Mouse (Mus musculus) MEL (cell line): ENCODE data around the gene Sobp. TPM values are rescaled to one million over a fixed set of nuclear protein-coding genes. Genes with fewer than 3 reads are reported as not detected.

Experiments used
- DNase-seq: peaks from one replicate; pipeline ENCODE4 v3.0.0; 2011; ENCODE audit warnings: low read depth, low spot score
- H3K27ac ChIP-seq: 2 replicates; pipeline ENCODE4 v1.5.1; 2012; ENCODE audit warnings: low read depth, mild to moderate bottlenecking, control low read depth, low read length, moderate library complexity; ENCODE audit not compliant: control insufficient read depth
- H3K27me3 ChIP-seq, 2 experiments: fragments of 150-350 bp in 1 of 2; sonication (generic) in 1 of 2; 2 replicates each; pipeline ENCODE4 v1.6.1; 2012; ENCODE audit warnings: low read length in 2 of 2, mild to moderate bottlenecking in 2 of 2, improper control_type of control experiment in 1 of 2, moderate library complexity in 1 of 2; ENCODE audit not compliant: insufficient read depth in 2 of 2, control insufficient read depth in 1 of 2
- H3K36me3 ChIP-seq, 2 experiments: 2 replicates each; pipeline ENCODE4 v1.6.1; 2012 to 2014; ENCODE audit warnings: low read length in 2 of 2, improper control_type of control experiment in 1 of 2, inconsistent platforms in 1 of 2, mild to moderate bottlenecking in 1 of 2; ENCODE audit not compliant: insufficient read depth in 2 of 2, control insufficient read depth in 1 of 2
- H3K4me1 ChIP-seq, 2 experiments: fragments of 150-350 bp in 1 of 2; sonication (generic) in 1 of 2; 2 replicates each; pipeline ENCODE4 v1.6.1; 2012; ENCODE audit warnings: low read length in 2 of 2, improper control_type of control experiment in 1 of 2, mild to moderate bottlenecking in 1 of 2; ENCODE audit not compliant: insufficient read depth in 2 of 2, control insufficient read depth in 1 of 2
- H3K4me3 ChIP-seq, 2 experiments: fragments of 150-350 bp in 1 of 2; sonication (generic) in 1 of 2; 2 replicates each; pipeline ENCODE4 v1.5.1; 2012; ENCODE audit warnings: low read depth in 2 of 2, low read length in 2 of 2, mild to moderate bottlenecking in 2 of 2, moderate library complexity in 2 of 2, control low read depth in 1 of 2, improper control_type of control experiment in 1 of 2; ENCODE audit not compliant: control insufficient read depth in 1 of 2, insufficient read depth in 1 of 2
- H3K79me2 ChIP-seq: 2 replicates; pipeline ENCODE4 v1.6.1; 2012; ENCODE audit warnings: mild to moderate bottlenecking, low read length, moderate library complexity; ENCODE audit not compliant: control insufficient read depth, poor library complexity, insufficient read depth
- H3K9ac ChIP-seq: 2 replicates; pipeline ENCODE4 v1.6.1; 2012; ENCODE audit warnings: low read depth, mild to moderate bottlenecking, control low read depth, low read length, moderate library complexity; ENCODE audit not compliant: control insufficient read depth, poor library complexity, severe bottlenecking
- H3K9me3 ChIP-seq: fragments of 150-350 bp; sonication (generic); replicated peaks from 2 replicates; pipeline ENCODE4 v1.6.1; 2012; ENCODE audit warnings: mild to moderate bottlenecking, low read length, improper control_type of control experiment, moderate library complexity; ENCODE audit not compliant: insufficient read depth
- BHLHE40 ChIP-seq: IDR thresholded peaks from 2 replicates; pipeline ENCODE4 v1.6.1; 2012; ENCODE audit warnings: low read depth, mild to moderate bottlenecking, inconsistent platforms, low read length, improper control_type of control experiment, borderline replicate concordance
- CHD1 ChIP-seq: IDR thresholded peaks from 2 replicates; pipeline ENCODE4 v1.6.1; 2012; ENCODE audit warnings: low read depth, mild to moderate bottlenecking, inconsistent platforms, low read length, improper control_type of control experiment
- CTCF ChIP-seq, 3 experiments: IDR thresholded peaks in 2 of 3; conservative IDR thresholded peaks in 1 of 3; 2 replicates each; pipeline ENCODE4 v1.5.1; 2011 to 2012; ENCODE audit warnings: low read length in 3 of 3, low read depth in 2 of 3, mild to moderate bottlenecking in 2 of 3, improper control_type of control experiment in 1 of 3, inconsistent platforms in 1 of 3, mixed read lengths in 1 of 3, moderate library complexity in 1 of 3; ENCODE audit not compliant: control insufficient read depth in 1 of 3, insufficient read depth in 1 of 3, poor library complexity in 1 of 3, severe bottlenecking in 1 of 3
- ELF1 ChIP-seq: IDR thresholded peaks from 2 replicates; pipeline ENCODE4 v1.6.1; 2014; ENCODE audit warnings: low read depth, mild to moderate bottlenecking, inconsistent platforms, low read length, improper control_type of control experiment, moderate library complexity
- ETS1 ChIP-seq: IDR thresholded peaks from 2 replicates; pipeline ENCODE4 v1.6.1; 2012; ENCODE audit warnings: low read depth, mild to moderate bottlenecking, inconsistent platforms, low read length, improper control_type of control experiment, moderate library complexity
- GATA1 ChIP-seq: IDR thresholded peaks from 2 replicates; pipeline ENCODE4 v1.6.1; 2011; ENCODE audit warnings: low read depth, low read length, improper control_type of control experiment
- HCFC1 ChIP-seq: IDR thresholded peaks from 2 replicates; pipeline ENCODE4 v1.6.1; 2012; ENCODE audit warnings: low read depth, mild to moderate bottlenecking, inconsistent platforms, low read length, improper control_type of control experiment, moderate library complexity
- KAT2A ChIP-seq: conservative IDR thresholded peaks from 2 replicates; pipeline ENCODE4 v1.6.1; 2012; ENCODE audit warnings: low read depth, low read length, improper control_type of control experiment, inconsistent platforms
- MAFK ChIP-seq: IDR thresholded peaks from 2 replicates; pipeline ENCODE4 v1.6.1; 2011; ENCODE audit warnings: low read depth, mild to moderate bottlenecking, low read length, improper control_type of control experiment, borderline replicate concordance
- MAX ChIP-seq: IDR thresholded peaks from 2 replicates; pipeline ENCODE4 v1.6.1; 2011; ENCODE audit warnings: low read length, improper control_type of control experiment
- MEF2A ChIP-seq: IDR thresholded peaks from 2 replicates; pipeline ENCODE4 v1.6.1; 2014; ENCODE audit warnings: low read depth, mild to moderate bottlenecking, inconsistent platforms, low read length, improper control_type of control experiment; ENCODE audit not compliant: poor library complexity, insufficient replicate concordance, severe bottlenecking; ENCODE audit errors: extremely low read depth
- MYC ChIP-seq: IDR thresholded peaks from 2 replicates; pipeline ENCODE4 v1.6.1; 2011; ENCODE audit warnings: low read depth, mild to moderate bottlenecking, low read length, improper control_type of control experiment, moderate library complexity
- NELFE ChIP-seq: IDR thresholded peaks from 2 replicates; pipeline ENCODE4 v1.6.1; 2011; ENCODE audit warnings: low read depth, low read length, improper control_type of control experiment
- POLR2AphosphoS5 ChIP-seq: IDR thresholded peaks from 2 replicates; pipeline ENCODE4 v1.6.1; 2012; ENCODE audit warnings: low read depth, borderline replicate concordance, mild to moderate bottlenecking, inconsistent platforms, low read length, moderate library complexity, mixed read lengths
- RCOR1 ChIP-seq: IDR thresholded peaks from 2 replicates; pipeline ENCODE4 v1.6.1; 2012; ENCODE audit warnings: low read depth, mild to moderate bottlenecking, inconsistent platforms, low read length, improper control_type of control experiment
- SIN3A ChIP-seq: IDR thresholded peaks from 2 replicates; pipeline ENCODE4 v1.6.1; 2012; ENCODE audit warnings: low read length, improper control_type of control experiment, inconsistent platforms
- SMC3 ChIP-seq: IDR thresholded peaks from 2 replicates; pipeline ENCODE4 v1.6.1; 2011; ENCODE audit warnings: low read depth, low read length, improper control_type of control experiment
- TAL1 ChIP-seq: IDR thresholded peaks from 2 replicates; pipeline ENCODE4 v1.6.1; 2012; ENCODE audit warnings: mild to moderate bottlenecking, inconsistent platforms, low read length, moderate library complexity, mixed read lengths
- TBP ChIP-seq: IDR thresholded peaks from 2 replicates; pipeline ENCODE4 v1.8.0; 2011; ENCODE audit warnings: low read depth, low read length, improper control_type of control experiment
- UBTF ChIP-seq: IDR thresholded peaks from 2 replicates; pipeline ENCODE4 v1.6.1; 2012; ENCODE audit warnings: low read depth, mild to moderate bottlenecking, inconsistent platforms, low read length, improper control_type of control experiment, moderate library complexity, borderline replicate concordance; ENCODE audit not compliant: insufficient read depth
- USF1 ChIP-seq: IDR thresholded peaks from 2 replicates; pipeline ENCODE4 v1.6.1; 2014; ENCODE audit warnings: low read depth, mild to moderate bottlenecking, inconsistent platforms, low read length, improper control_type of control experiment, moderate library complexity
- USF2 ChIP-seq, 2 experiments: IDR thresholded peaks; 2 replicates each; pipeline ENCODE4 v1.6.1; 2011 to 2012; ENCODE audit warnings: improper control_type of control experiment in 2 of 2, low read length in 2 of 2, borderline replicate concordance in 1 of 2, inconsistent platforms in 1 of 2, low read depth in 1 of 2, mild to moderate bottlenecking in 1 of 2; ENCODE audit not compliant: insufficient read depth in 1 of 2
- ZC3H11A ChIP-seq: IDR thresholded peaks from 2 replicates; pipeline ENCODE4 v1.6.1; 2012; ENCODE audit warnings: low read depth, mild to moderate bottlenecking, inconsistent platforms, low read length, improper control_type of control experiment
- ZKSCAN1 ChIP-seq: IDR thresholded peaks from 2 replicates; pipeline ENCODE4 v1.6.1; 2012; ENCODE audit warnings: low read depth, mild to moderate bottlenecking, inconsistent platforms, low read length, improper control_type of control experiment, moderate library complexity
- ZMIZ1 ChIP-seq: IDR thresholded peaks from 2 replicates; pipeline ENCODE4 v1.6.1; 2012; ENCODE audit warnings: low read depth, mild to moderate bottlenecking, inconsistent platforms, low read length, improper control_type of control experiment, moderate library complexity
- ZNF384 ChIP-seq: IDR thresholded peaks from 2 replicates; pipeline ENCODE4 v1.6.1; 2012; ENCODE audit warnings: low read depth, mild to moderate bottlenecking, inconsistent platforms, low read length, improper control_type of control experiment
- polyA plus RNA-seq, 2 experiments: library from polyadenylated mRNA; stranded (reverse) in 1 of 2; unstranded in 1 of 2; fragments of >175 nt in 1 of 2; fragments of >200 nt in 1 of 2; gene quantifications; 2 replicates each; pipeline versions ENCODE4 v1.2.1 to v1.2.4; 2012; ENCODE audit warnings: low replicate concordance in 2 of 2, low read depth in 1 of 2; ENCODE audit not compliant: insufficient read length in 2 of 2, insufficient read depth in 1 of 2, missing spikeins in 1 of 2
- total RNA-seq: library from RNA; depleted of rRNA; stranded (reverse); fragments of 300-350 nt; gene quantifications from 2 replicates; pipeline ENCODE4 v1.2.3, GENCODE M21; 2012

Sobp gene
- total and polyA plus RNA-seq, 3 experiments, result not detected

- H3K36me3 ChIP-seq, result no peaks in the 10 kb centered on the region
- no peak for TF ChIP-seq KAT2A
- TF ChIP-seq NELFE, result no peak
- no peak for TF ChIP-seq SMC3
- no peak for TF ChIP-seq UBTF
- no peak for TF ChIP-seq ZNF384
- TF ChIP-seq TAL1, result no peak
- no peak for TF ChIP-seq BHLHE40
- no peak for TF ChIP-seq HCFC1
- no peak for TF ChIP-seq POLR2AphosphoS5
- TF ChIP-seq MAX, result no peak
- no peak for TF ChIP-seq MEF2A
- no peak for TF ChIP-seq USF1
- TF ChIP-seq CHD1, result no peak
- no peak for TF ChIP-seq USF2 (IDR thresholded peaks at IDR 0.05; ENCODE audit: borderline replicate concordance in 1 of 2, insufficient read depth in 1 of 2, low read depth in 1 of 2, low read length in 2 of 2)
- no peak for TF ChIP-seq RCOR1
- TF ChIP-seq ZKSCAN1, result no peak
- TF ChIP-seq TBP, result no peak
- TF ChIP-seq MAFK, result no peak
- no peak overlapping the region for H3K27ac ChIP-seq
- no peak overlapping the region for H3K9ac ChIP-seq
- H3K4me1 ChIP-seq, result no peaks in the 10 kb centered on the region
- no peaks in the 10 kb centered on the region; a peak in 2 of 4 replicates for H3K27me3 ChIP-seq
- H3K9me3 ChIP-seq, result no peaks in the 10 kb centered on the region
- H3K79me2 ChIP-seq, result no peaks in the 10 kb centered on the region
- DNase-seq, result no peak
- H3K4me3 ChIP-seq, result no peak overlapping the region
Observed at GRCm38 (mm10) chr10:42999324-42999723, 175.0 kb downstream of the Sobp start.

DNA sequence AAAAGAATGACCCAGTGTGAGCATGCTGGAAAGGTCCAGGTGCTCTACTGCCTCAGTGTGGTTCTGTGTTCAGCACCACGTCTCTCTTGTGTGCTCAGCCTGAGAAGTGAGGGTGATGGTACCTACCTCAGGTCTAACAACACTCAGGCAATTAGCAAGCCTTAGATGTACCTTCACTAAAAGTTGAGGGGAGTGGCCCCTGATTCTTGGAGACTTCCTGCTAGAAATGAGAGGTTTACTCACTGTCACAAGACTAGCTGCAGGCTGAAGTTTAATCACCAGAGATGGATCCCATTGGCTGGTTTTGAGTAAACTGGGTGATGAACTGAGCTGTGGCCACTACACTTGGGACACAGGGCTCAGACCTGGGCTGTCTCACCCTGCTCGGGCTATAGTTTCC is 177.1 kb downstream of the Sobp start:
- no peaks in the 10 kb centered on the region for H3K4me1 ChIP-seq
- no peaks in the 10 kb centered on the region; a peak in 2 of 4 replicates for H3K27me3 ChIP-seq
- H3K9ac ChIP-seq, result no peak overlapping the region
- no peak for DNase-seq
- H3K9me3 ChIP-seq, result no peaks in the 10 kb centered on the region
- no peaks in the 10 kb centered on the region for H3K79me2 ChIP-seq
- no peak overlapping the region for H3K4me3 ChIP-seq
- H3K36me3 ChIP-seq, result no peaks in the 10 kb centered on the region
- TF ChIP-seq NELFE, result no peak
- TF ChIP-seq ZMIZ1, result no peak
- no peak for TF ChIP-seq CTCF (IDR thresholded peaks at IDR 0.05 in 2 of 3, conservative IDR thresholded peaks at IDR 0.05 in 1 of 3; ENCODE audit: control insufficient read depth in 1 of 3, insufficient read depth in 1 of 3, low read depth in 2 of 3, low read length in 3 of 3, poor library complexity in 1 of 3, severe bottlenecking in 1 of 3)
- TF ChIP-seq ELF1, result no peak
- no peak for TF ChIP-seq MYC
- TF ChIP-seq USF1, result no peak
- no peak for TF ChIP-seq HCFC1
- TF ChIP-seq ZNF384, result no peak
- no peak for TF ChIP-seq MAFK
- no peak for TF ChIP-seq GATA1
- no peak for TF ChIP-seq BHLHE40
- TF ChIP-seq TBP, result no peak
- TF ChIP-seq ZC3H11A, result no peak
- TF ChIP-seq SIN3A, result no peak
- no peak for TF ChIP-seq POLR2AphosphoS5
- TF ChIP-seq ETS1, result no peak
- no peak overlapping the region for H3K27ac ChIP-seq
